Mouse (Mus musculus) neutrophil, adult 5-6 weeks (primary cell): ENCODE measurements around the gene Txndc2. TPM values are rescaled to one million over a fixed set of nuclear protein-coding genes. Genes with fewer than 3 reads are reported as not detected.

Source experiments
- ATAC-seq: fragments of 151-379, 151-347 bp; 2 replicates; pipeline ENCODE4 v1.8.0; 2017; ENCODE audit warnings: mild to moderate bottlenecking, moderate TSS enrichment; ENCODE audit not compliant: insufficient number of reproducible peaks, poor library complexity, low FRiP score, severe bottlenecking; ENCODE audit errors: extremely low read depth
- total RNA-seq: library from RNA; stranded (forward); fragments of 200-1000 nt; gene quantifications from 2 replicates; pipeline ENCODE4 v1.2.3, GENCODE M21; 2017

Gene Txndc2
- total RNA-seq = 0.23 TPM in 1 of 2 replicates, not detected in the other

- ATAC-seq = no peak
These were observed at the start of gene Txndc2 for GRCm38 (mm10) chr17:65641734-65642218. Txndc2 (minus strand) TSS chr17:65642168.

- ATAC-seq = no peak
These were observed 41.8 kb upstream of the Txndc2 start for GRCm38 (mm10) chr17:65683731-65684130.

GRCm38 (mm10) chr17:65683316-65683715 is 41.3 kb upstream of the Txndc2 start:
- ATAC-seq = no peak

- no peak for ATAC-seq
These were observed 40.2 kb upstream of the Txndc2 start for GRCm38 (mm10) chr17:65682071-65682680.

- no peak for ATAC-seq
These were observed 39.5 kb upstream of the Txndc2 start for GRCm38 (mm10) chr17:65681516-65681915.

GRCm38 (mm10) chr17:65680801-65681412 is 38.9 kb upstream of the Txndc2 start:
- ATAC-seq = no peak

- ATAC-seq = no peak
These were observed 38.0 kb upstream of the Txndc2 start for GRCm38 (mm10) chr17:65679806-65680446.

- no peak for ATAC-seq
These were observed 35.8 kb upstream of the Txndc2 start for GRCm38 (mm10) chr17:65677742-65678141.

- no peak for ATAC-seq
These were observed 34.6 kb upstream of the Txndc2 start for GRCm38 (mm10) chr17:65676536-65676935.

- ATAC-seq = no peak
These were observed 34.0 kb upstream of the Txndc2 start for GRCm38 (mm10) chr17:65675985-65676384.

- peak; percentile 77; the same call in 1 of the 2 replicates for ATAC-seq
These were observed 32.8 kb upstream of the Txndc2 start for GRCm38 (mm10) chr17:65674710-65675171.

GRCm38 (mm10) chr17:65672926-65673325 is 31.0 kb upstream of the Txndc2 start:
- ATAC-seq = no peak

GRCm38 (mm10) chr17:65669061-65669460 is 27.1 kb upstream of the Txndc2 start:
- no peak for ATAC-seq

- no peak for ATAC-seq
These were observed 25.8 kb upstream of the Txndc2 start for GRCm38 (mm10) chr17:65667792-65668191.

- no peak for ATAC-seq
These were observed 24.6 kb upstream of the Txndc2 start for GRCm38 (mm10) chr17:65666388-65667161.

- ATAC-seq = no peak
These were observed 23.9 kb upstream of the Txndc2 start for GRCm38 (mm10) chr17:65665786-65666387.

GRCm38 (mm10) chr17:65663329-65664078 is 21.5 kb upstream of the Txndc2 start:
- no peak for ATAC-seq

GRCm38 (mm10) chr17:65662662-65663061 is 20.7 kb upstream of the Txndc2 start:
- ATAC-seq = no peak
